Mouse (Mus musculus): ENCODE data around the gene Runx2.

- TF ChIP-seq CTCF (IDR thresholded peaks at IDR 0.05; ENCODE audit: extremely low read depth, insufficient read length, insufficient replicate concordance, low read depth, low read length) = no peak
- no peak for TF ChIP-seq POLR2A (IDR thresholded peaks at IDR 0.05; ENCODE audit: low read depth, low read length)
Observed at GRCm38 (mm10) chr17:44599856-44600255, 214.7 kb downstream of the Runx2 start.
